Comparison of ENCODE assay signal across 12 mouse cellular contexts in genomic region chr9:13483199-13484068, GRCm38 (mm10). TPM values are rescaled to one million over a fixed set of nuclear protein-coding genes. Genes with fewer than 3 reads are reported as not detected.
DNase-seq lines count a peak whose midpoint lies in the region; ATAC-seq and TF ChIP-seq lines count a peak whose summit lies in the region.
"Had no signal": no experiment of that assay in that cellular context is flagged by ENCODE, and none has a peak within 500 bp of the region (broad histone marks: within the 10 kb centered on the region; RNA-seq: fewer than 3 reads in every experiment).

No protein-coding gene starts in this region.

- H3K36me3 ChIP-seq in heart, embryonic 11.5 days (ENCODE audit: control insufficient read depth, insufficient read depth, low read length) = no peaks in the 10 kb centered on the region
- no peaks in the 10 kb centered on the region for H3K36me3 ChIP-seq in lung, postnatal 0 days (ENCODE audit: insufficient read depth, low read length)
- no peaks in the 10 kb centered on the region for H3K36me3 ChIP-seq in embryonic facial prominence, embryonic 15.5 days
- no peaks in the 10 kb centered on the region for H3K36me3 ChIP-seq in stomach, embryonic 14.5 days (ENCODE audit: control insufficient read depth, insufficient read depth, low read length)
- H3K36me3 ChIP-seq: limb, embryonic 13.5 days had no signal

- DNase-seq in heart, adult 18-20 months = no peak
- peak; percentile 58 for DNase-seq in lung, postnatal 0 days (ENCODE audit: low spot score)
- no peak for DNase-seq in lung, postnatal 25 days (ENCODE audit: low spot score)
- no peak for DNase-seq in gastrocnemius, postnatal 4 days (ENCODE audit: low spot score in 2 of 2)
- DNase-seq: adrenal gland, postnatal 14 days had no signal

- peak overlapping the region; percentile 48; the same call in 1 of the 2 replicates for H3K4me2 ChIP-seq in heart, embryonic 11.5 days
- H3K4me2 ChIP-seq in lung, postnatal 0 days (replicated peaks; ENCODE audit: low read depth, low read length) = peak overlapping the region; percentile 43
- H3K4me2 ChIP-seq in embryonic facial prominence, embryonic 15.5 days (replicated peaks) = no peak overlapping the region
- no peak overlapping the region; the same call in 1 of the 2 replicates for H3K4me2 ChIP-seq in stomach, embryonic 14.5 days (replicated peaks; ENCODE audit: low read depth, low read length)

- WGBS in heart, embryonic 11.5 days (ENCODE audit: insufficient replicate concordance) = 45% methylated on average over 5 of the region's 5 CpGs
- 41% methylated on average over 5 of the region's 5 CpGs for WGBS in lung, postnatal 0 days
- WGBS in embryonic facial prominence, embryonic 15.5 days = 57% methylated on average over 5 of the region's 5 CpGs
- WGBS in stomach, embryonic 14.5 days = 24% methylated on average over 5 of the region's 5 CpGs

- no peaks in the 10 kb centered on the region for H3K9me3 ChIP-seq in heart, embryonic 11.5 days (replicated peaks; ENCODE audit: control insufficient read depth, low read length)
- H3K9me3 ChIP-seq in lung, postnatal 0 days (ENCODE audit: low read length) = no peaks in the 10 kb centered on the region
- H3K9me3 ChIP-seq in embryonic facial prominence, embryonic 15.5 days (replicated peaks) = no peaks in the 10 kb centered on the region
- no peaks in the 10 kb centered on the region for H3K9me3 ChIP-seq in stomach, embryonic 14.5 days (ENCODE audit: control insufficient read depth, low read depth, low read length)
- H3K9me3 ChIP-seq: limb, embryonic 13.5 days had no signal

- TF ChIP-seq CTCF in lung, postnatal 0 days (IDR thresholded peaks at IDR 0.05) = no peak

- H3K9ac ChIP-seq in heart, embryonic 11.5 days (ENCODE audit: low read depth, low read length) = no peak overlapping the region
- no peak overlapping the region for H3K9ac ChIP-seq in lung, postnatal 0 days (replicated peaks; ENCODE audit: low read depth)
- H3K9ac ChIP-seq in embryonic facial prominence, embryonic 15.5 days = no peak overlapping the region
- H3K9ac ChIP-seq in stomach, embryonic 14.5 days (replicated peaks; ENCODE audit: low read depth, low read length) = no peak overlapping the region
- H3K9ac ChIP-seq: limb, embryonic 13.5 days had no signal

- H3K4me1 ChIP-seq in heart, embryonic 11.5 days (ENCODE audit: control insufficient read depth, insufficient read depth, low read length) = peaks cover 30% of the 10 kb centered on the region
- H3K4me1 ChIP-seq in lung, postnatal 0 days (ENCODE audit: insufficient read depth, low read depth, low read length) = peaks cover 14% of the 10 kb centered on the region; the same call in 1 of the 2 replicates
- H3K4me1 ChIP-seq in embryonic facial prominence, embryonic 15.5 days = peaks cover 27% of the 10 kb centered on the region
- peaks cover 25% of the 10 kb centered on the region for H3K4me1 ChIP-seq in stomach, embryonic 14.5 days (ENCODE audit: control insufficient read depth, insufficient read depth, low read length)

- ATAC-seq in heart, embryonic 11.5 days (replicated peaks; ENCODE audit: insufficient number of reproducible peaks, low FRiP score, low TSS enrichment) = 0 out of 2 replicates have a peak, but pooled peaks have one; percentile 49
- ATAC-seq in lung, postnatal 0 days = peak; percentile 68
- no peak for ATAC-seq in embryonic facial prominence, embryonic 15.5 days (ENCODE audit: insufficient number of reproducible peaks, low FRiP score, low TSS enrichment, low read depth)
- peak; percentile 70; the same call in 1 of the 2 replicates for ATAC-seq in stomach, embryonic 14.5 days (ENCODE audit: insufficient number of reproducible peaks, insufficient read depth, low FRiP score, low read depth)
- ATAC-seq in inflammation-experienced regulatory T-cells, adult 6 months = no peak

- H3K27ac ChIP-seq in heart, embryonic 11.5 days (ENCODE audit: low read depth, low read length) = peak overlapping the region; percentile 63
- H3K27ac ChIP-seq in lung, postnatal 0 days (ENCODE audit: low read length) = peak overlapping the region; percentile 77
- H3K27ac ChIP-seq in embryonic facial prominence, embryonic 15.5 days (replicated peaks) = 0 out of 2 replicates have a peak overlapping the region, but pooled peaks have one; percentile 34
- H3K27ac ChIP-seq in stomach, embryonic 14.5 days (ENCODE audit: low read length) = peak overlapping the region; percentile 75

- no peak for TF ChIP-seq EP300 in lung, postnatal 0 days (IDR thresholded peaks at IDR 0.05)

- no peaks in the 10 kb centered on the region for H3K27me3 ChIP-seq in heart, embryonic 11.5 days (ENCODE audit: control insufficient read depth, insufficient read depth, low read length)
- no peaks in the 10 kb centered on the region for H3K27me3 ChIP-seq in lung, postnatal 0 days (replicated peaks; ENCODE audit: insufficient read depth, low read length)
- no peaks in the 10 kb centered on the region for H3K27me3 ChIP-seq in embryonic facial prominence, embryonic 15.5 days
- H3K27me3 ChIP-seq in stomach, embryonic 14.5 days (ENCODE audit: control insufficient read depth, insufficient read depth, low read length) = no peaks in the 10 kb centered on the region
- H3K27me3 ChIP-seq: limb, embryonic 13.5 days had no signal

- H3K4me3 ChIP-seq in heart, embryonic 11.5 days (ENCODE audit: low read depth, low read length) = no peak overlapping the region
- H3K4me3 ChIP-seq in lung, postnatal 0 days (ENCODE audit: low read depth, low read length) = no peak overlapping the region
- H3K4me3 ChIP-seq in embryonic facial prominence, embryonic 15.5 days (replicated peaks) = no peak overlapping the region
- no peak overlapping the region for H3K4me3 ChIP-seq in stomach, embryonic 14.5 days (ENCODE audit: low read depth, low read length)
- H3K4me3 ChIP-seq: limb, embryonic 13.5 days; myocyte had no signal

RNA-seq across cellular contexts. Expression of gene Gm17571, which starts 36.9 kb away (rescaled TPM):
- polyA plus RNA-seq in heart, embryonic 11.5 days (2014; fragmentation: Nextera tagmentation; extraction: Ambion mirVana) = not detected in 2 replicates
- total RNA-seq in heart, adult 18-20 months (2021) = not detected
- not detected in 2 replicates for polyA plus RNA-seq in lung, postnatal 0 days (2015; fragmentation: Nextera tagmentation; extraction: Ambion mirVana)
- not detected in 2 replicates for polyA plus RNA-seq in embryonic facial prominence, embryonic 15.5 days (2015; fragmentation: Nextera tagmentation; extraction: Ambion mirVana)
- polyA plus RNA-seq in stomach, embryonic 14.5 days (2014; fragmentation: Nextera tagmentation; extraction: Ambion mirVana) = not detected in 2 replicates
- polyA plus RNA-seq in inflammation-experienced regulatory T-cells, adult 6 months (2017; shearing (Covaris generic)) = not detected
- not detected for total RNA-seq in gastrocnemius, postnatal 4 days (2021)
- total RNA-seq: adrenal gland, postnatal 14 days; heart, postnatal 10 days had no signal
- polyA plus RNA-seq: limb, embryonic 13.5 days; myocyte had no signal

Comparison
In these comparisons a context has a peak if more than half of its experiments do, and no peak if none do; other contexts are left out.
1. ATAC-seq: peak in heart, embryonic 11.5 days (single experiment), lung, postnatal 0 days (single experiment) and stomach, embryonic 14.5 days (single experiment); none in embryonic facial prominence, embryonic 15.5 days (single experiment) and inflammation-experienced regulatory T-cells, adult 6 months (single experiment).
2. H3K4me2 ChIP-seq: peak in heart, embryonic 11.5 days (single experiment) and lung, postnatal 0 days (single experiment); none in embryonic facial prominence, embryonic 15.5 days (single experiment) and stomach, embryonic 14.5 days (single experiment).
3. Peak in every context shown above with its lines, with median percentiles within 50 percentile points of each other: H3K27ac ChIP-seq.